Mouse (Mus musculus) midbrain, embryonic 11.5 days (tissue): ENCODE data around the gene Arhgap45. TPM values are rescaled to one million over a fixed set of nuclear protein-coding genes. Genes with fewer than 3 reads are reported as not detected.

Experiments
- ATAC-seq: fragments of 200-750 bp; cut with Nextera tagmentation; 2 replicates; pipeline ENCODE4 v1.8.0; 2017; ENCODE audit warnings: moderate TSS enrichment, moderate library complexity; ENCODE audit not compliant: low FRiP score
- DNase-seq: peaks from one replicate; pipeline ENCODE4 v3.0.0; 2015; ENCODE audit warnings: low spot score; ENCODE audit errors: missing footprints
- H3K27ac ChIP-seq: fragments of 300-500 bp; sonication (generic); 2 replicates; pipeline ENCODE4 v1.5.1; 2014; ENCODE audit warnings: low read depth, low read length
- H3K27me3 ChIP-seq: fragments of 300-500 bp; sonication (generic); 2 replicates; pipeline ENCODE4 v1.6.1; 2014; ENCODE audit warnings: mild to moderate bottlenecking, low read length, moderate library complexity, mixed read lengths; ENCODE audit not compliant: control insufficient read depth, insufficient read depth
- H3K36me3 ChIP-seq: fragments of 300-500 bp; sonication (generic); 2 replicates; pipeline ENCODE4 v1.6.1; 2014; ENCODE audit warnings: mild to moderate bottlenecking, low read length, moderate library complexity, mixed read lengths; ENCODE audit not compliant: control insufficient read depth, insufficient read depth
- H3K4me1 ChIP-seq: fragments of 300-500 bp; sonication (generic); 2 replicates; pipeline ENCODE4 v1.6.1; 2014; ENCODE audit warnings: low read length; ENCODE audit not compliant: control insufficient read depth, insufficient read depth
- H3K4me2 ChIP-seq: fragments of 300-500 bp; sonication (generic); 2 replicates; pipeline ENCODE4 v1.6.1; 2014; ENCODE audit warnings: mild to moderate bottlenecking, moderate library complexity
- H3K4me3 ChIP-seq: fragments of 300-500 bp; sonication (generic); 2 replicates; pipeline ENCODE4 v1.5.1; 2014; ENCODE audit warnings: low read depth, low read length
- H3K9ac ChIP-seq: fragments of 300-500 bp; sonication (generic); 2 replicates; pipeline ENCODE4 v1.6.1; 2014; ENCODE audit warnings: low read length
- H3K9me3 ChIP-seq: fragments of 300-500 bp; sonication (generic); 2 replicates; pipeline ENCODE4 v1.6.1; 2016; ENCODE audit warnings: low read length; ENCODE audit not compliant: control insufficient read depth
- WGBS: fragments of 180-500 bp; shearing (Covaris S2); extraction: QIAGEN DNeasy Blood & Tissue Kit; methylation state at CpG from one replicate; pipeline ENCODE4 v1.1.7; 2014; 5-methylcytosine and 5-hydroxymethylcytosine counted together
- polyA plus RNA-seq: library from polyadenylated mRNA; unstranded; fragments of >200 nt; fragmentation: Nextera tagmentation; extraction: Ambion mirVana; gene quantifications from 2 replicates; pipeline ENCODE4 v1.2.1, GENCODE M21; 2014

Arhgap45 gene
- polyA plus RNA-seq, 1 experiment from 2014 or later, result 3.8 TPM

- Histone ChIP-seq H3K9ac (no peak overlapping the region), H3K4me3 (no peak overlapping the region), H3K27me3 (peaks cover 42% of the 10 kb centered on the region), H3K9me3 (no peaks in the 10 kb centered on the region), H3K27ac (no peak overlapping the region), H3K4me2 (no peak overlapping the region), H3K36me3 (no peaks in the 10 kb centered on the region), H3K4me1 (peaks cover 6% of the 10 kb centered on the region; the same call in 1 of the 2 replicates)
- no peak for ATAC-seq
- DNase-seq, result no peak
- WGBS, result 83% methylated on average over 14 of the region's 14 CpGs
These were observed 1.3 kb downstream of the Arhgap45 start for GRCm38 (mm10) chr10:80017771-80018170.

GRCm38 (mm10) chr10:80018739-80019297, 2.4 kb downstream of the Arhgap45 start:
- ATAC-seq (peak; percentile 38; the same call in 1 of the 2 replicates), DNase-seq (peak; percentile 86)
- H3K9ac ChIP-seq, result no peak overlapping the region
- no peak overlapping the region for H3K4me3 ChIP-seq
- no peaks in the 10 kb centered on the region for H3K9me3 ChIP-seq
- peaks cover 6% of the 10 kb centered on the region; the same call in 1 of the 2 replicates for H3K4me1 ChIP-seq
- H3K36me3 ChIP-seq, result no peaks in the 10 kb centered on the region
- H3K4me2 ChIP-seq, result no peak overlapping the region
- no peak overlapping the region for H3K27ac ChIP-seq
- 5% methylated on average over 15 of the region's 15 CpGs for WGBS
- peaks cover 31% of the 10 kb centered on the region for H3K27me3 ChIP-seq

GRCm38 (mm10) chr10:80019471-80020131, 3.1 kb downstream of the Arhgap45 start:
- no peak overlapping the region for H3K27ac ChIP-seq
- ATAC-seq (peak; percentile 63), DNase-seq (peak; percentile 92)
- H3K9ac ChIP-seq, result peak overlapping the region; percentile 46
- 3% methylated on average over 20 of the region's 20 CpGs for WGBS
- H3K9me3 ChIP-seq, result no peaks in the 10 kb centered on the region
- H3K4me2 ChIP-seq, result peak overlapping the region; percentile 36
- H3K4me3 ChIP-seq, result peak overlapping the region; percentile 17; the same call in 1 of the 2 replicates
- peaks cover 6% of the 10 kb centered on the region; the same call in 1 of the 2 replicates for H3K4me1 ChIP-seq
- H3K36me3 ChIP-seq, result no peaks in the 10 kb centered on the region
- peaks cover 23% of the 10 kb centered on the region for H3K27me3 ChIP-seq

GRCm38 (mm10) chr10:80020191-80020590, 3.7 kb downstream of the Arhgap45 start:
- peak overlapping the region; percentile 17; the same call in 1 of the 2 replicates for H3K4me3 ChIP-seq
- no peak overlapping the region for H3K27ac ChIP-seq
- ATAC-seq, result no peak
- H3K27me3 ChIP-seq, result peaks cover 18% of the 10 kb centered on the region
- H3K9me3 ChIP-seq, result no peaks in the 10 kb centered on the region
- DNase-seq, result no peak
- peak overlapping the region; percentile 36; the same call in 1 of the 2 replicates for H3K4me2 ChIP-seq
- H3K36me3 ChIP-seq, result no peaks in the 10 kb centered on the region
- 16% methylated on average over 11 of the region's 11 CpGs for WGBS
- peaks cover 6% of the 10 kb centered on the region; the same call in 1 of the 2 replicates for H3K4me1 ChIP-seq
- H3K9ac ChIP-seq, result peak overlapping the region; percentile 46

- Histone ChIP-seq H3K27ac (no peak overlapping the region), H3K9me3 (no peaks in the 10 kb centered on the region), H3K4me2 (no peak overlapping the region), H3K4me3 (no peak overlapping the region), H3K9ac (no peak overlapping the region), H3K27me3 (peaks cover 14% of the 10 kb centered on the region), H3K4me1 (peaks cover 6% of the 10 kb centered on the region; the same call in 1 of the 2 replicates), H3K36me3 (no peaks in the 10 kb centered on the region)
- DNase-seq (no peak), ATAC-seq (0 out of 2 replicates have a peak, but pooled peaks have one; percentile 33)
- 82% methylated on average over 18 of the region's 18 CpGs for WGBS
These were observed 4.3 kb downstream of the Arhgap45 start for GRCm38 (mm10) chr10:80020603-80021319.

- no peak overlapping the region for H3K27ac ChIP-seq
- DNase-seq, result no peak
- no peak for ATAC-seq
- peaks cover 6% of the 10 kb centered on the region; the same call in 1 of the 2 replicates for H3K4me1 ChIP-seq
- H3K36me3 ChIP-seq, result no peaks in the 10 kb centered on the region
- no peaks in the 10 kb centered on the region for H3K9me3 ChIP-seq
- H3K27me3 ChIP-seq, result peaks cover 11% of the 10 kb centered on the region
- WGBS, result 88% methylated on average over 13 of the region's 13 CpGs
- no peak overlapping the region for H3K4me3 ChIP-seq
- H3K4me2 ChIP-seq, result no peak overlapping the region
- no peak overlapping the region for H3K9ac ChIP-seq
These were observed 4.8 kb downstream of the Arhgap45 start for GRCm38 (mm10) chr10:80021320-80021641.

- no peak overlapping the region for H3K9ac ChIP-seq
- peaks cover 11% of the 10 kb centered on the region for H3K27me3 ChIP-seq
- ATAC-seq (no peak), DNase-seq (no peak)
- H3K4me3 ChIP-seq, result no peak overlapping the region
- H3K4me2 ChIP-seq, result no peak overlapping the region
- H3K4me1 ChIP-seq, result peaks cover 6% of the 10 kb centered on the region; the same call in 1 of the 2 replicates
- WGBS, result 95% methylated on average over 12 of the region's 12 CpGs
- no peaks in the 10 kb centered on the region for H3K9me3 ChIP-seq
- H3K27ac ChIP-seq, result no peak overlapping the region
- H3K36me3 ChIP-seq, result no peaks in the 10 kb centered on the region
These were observed 5.7 kb downstream of the Arhgap45 start for GRCm38 (mm10) chr10:80022164-80022563.

- Histone ChIP-seq H3K27me3 (peaks cover 9% of the 10 kb centered on the region), H3K9ac (no peak overlapping the region), H3K4me2 (no peak overlapping the region), H3K9me3 (no peaks in the 10 kb centered on the region), H3K27ac (no peak overlapping the region), H3K4me3 (no peak overlapping the region), H3K4me1 (peaks cover 6% of the 10 kb centered on the region; the same call in 1 of the 2 replicates), H3K36me3 (no peaks in the 10 kb centered on the region)
- no peak for ATAC-seq
- WGBS, result 94% methylated on average over 8 of the region's 8 CpGs
- DNase-seq, result no peak
These were observed 6.4 kb downstream of the Arhgap45 start for GRCm38 (mm10) chr10:80022806-80023205.

- no peak overlapping the region for H3K4me2 ChIP-seq
- peaks cover 6% of the 10 kb centered on the region; the same call in 1 of the 2 replicates for H3K4me1 ChIP-seq
- DNase-seq (no peak), ATAC-seq (no peak)
- no peaks in the 10 kb centered on the region for H3K9me3 ChIP-seq
- 90% methylated on average over 5 of the region's 5 CpGs for WGBS
- no peak overlapping the region for H3K9ac ChIP-seq
- no peak overlapping the region for H3K27ac ChIP-seq
- H3K27me3 ChIP-seq, result peaks cover 9% of the 10 kb centered on the region
- H3K4me3 ChIP-seq, result no peak overlapping the region
- no peaks in the 10 kb centered on the region for H3K36me3 ChIP-seq
These were observed 7.3 kb downstream of the Arhgap45 start for GRCm38 (mm10) chr10:80023758-80024157.
